Mouse (Mus musculus): ENCODE data around the gene Gm10337. TPM values are rescaled to one million over a fixed set of nuclear protein-coding genes. Genes with fewer than 3 reads are reported as not detected.

Gm10337 gene
- polyA plus RNA-seq, 1 experiment from 2014 or later, result not detected

GRCm38 (mm10) chr15:102470605-102471294 is 32.8 kb upstream of the Gm10337 start:
- H3K4me1 ChIP-seq (ENCODE audit: insufficient read depth), result peaks cover 10% of the 10 kb centered on the region; the same call in 1 of the 2 replicates
- peak overlapping the region; percentile 97 for H3K9ac ChIP-seq (replicated peaks)
- peaks cover 27% of the 10 kb centered on the region for H3K36me3 ChIP-seq (replicated peaks; ENCODE audit: insufficient read depth, low read length)
- no peaks in the 10 kb centered on the region for H3K9me3 ChIP-seq (ENCODE audit: low read length)
- no peaks in the 10 kb centered on the region for H3K27me3 ChIP-seq (ENCODE audit: insufficient read depth, low read length)
- H3K27ac ChIP-seq (ENCODE audit: low read depth), result peak overlapping the region; percentile 98
- WGBS (ENCODE audit: insufficient replicate concordance), result under 1% methylated on average over 43 of the region's 67 CpGs
- peak; percentile 88 for DNase-seq
- peak; percentile 76 for ATAC-seq
- TF ChIP-seq EP300 (IDR thresholded peaks at IDR 0.05; ENCODE audit: low read depth), result no peak
- peak; percentile 38; the same call in 1 of the 2 replicates for TF ChIP-seq CTCF (IDR thresholded peaks at IDR 0.05; ENCODE audit: low read depth)
- H3K4me2 ChIP-seq (ENCODE audit: low read depth, low read length), result peak overlapping the region; percentile 76
- peak overlapping the region; percentile 99 for H3K4me3 ChIP-seq (ENCODE audit: low read depth, low read length)

GRCm38 (mm10) chr15:102471295-102471645 is 32.3 kb upstream of the Gm10337 start:
- no peaks in the 10 kb centered on the region for H3K9me3 ChIP-seq (ENCODE audit: low read length)
- ATAC-seq (no peak), DNase-seq (no peak)
- peak overlapping the region; percentile 97 for H3K9ac ChIP-seq (replicated peaks)
- H3K4me1 ChIP-seq (ENCODE audit: insufficient read depth), result peaks cover 10% of the 10 kb centered on the region; the same call in 1 of the 2 replicates
- H3K36me3 ChIP-seq (replicated peaks; ENCODE audit: insufficient read depth, low read length), result peaks cover 32% of the 10 kb centered on the region
- peak overlapping the region; percentile 99 for H3K4me3 ChIP-seq (ENCODE audit: low read depth, low read length)
- no peak for TF ChIP-seq CTCF (IDR thresholded peaks at IDR 0.05; ENCODE audit: low read depth)
- no peak for TF ChIP-seq EP300 (IDR thresholded peaks at IDR 0.05; ENCODE audit: low read depth)
- WGBS (ENCODE audit: insufficient replicate concordance), result under 1% methylated on average over 10 of the region's 10 CpGs
- H3K4me2 ChIP-seq (ENCODE audit: low read depth, low read length), result peak overlapping the region; percentile 76
- no peaks in the 10 kb centered on the region for H3K27me3 ChIP-seq (ENCODE audit: insufficient read depth, low read length)
- peak overlapping the region; percentile 98 for H3K27ac ChIP-seq (ENCODE audit: low read depth)

- no peaks in the 10 kb centered on the region for H3K9me3 ChIP-seq (ENCODE audit: low read length)
- peaks cover 10% of the 10 kb centered on the region; the same call in 1 of the 2 replicates for H3K4me1 ChIP-seq (ENCODE audit: insufficient read depth)
- DNase-seq, result no peak
- H3K9ac ChIP-seq (replicated peaks), result peak overlapping the region; percentile 97
- peak overlapping the region; percentile 98 for H3K27ac ChIP-seq (ENCODE audit: low read depth)
- H3K36me3 ChIP-seq (replicated peaks; ENCODE audit: insufficient read depth, low read length), result peaks cover 37% of the 10 kb centered on the region
- ATAC-seq, result no peak
- H3K27me3 ChIP-seq (ENCODE audit: insufficient read depth, low read length), result no peaks in the 10 kb centered on the region
- TF ChIP-seq EP300 (IDR thresholded peaks at IDR 0.05; ENCODE audit: low read depth), result no peak
- no peak for TF ChIP-seq CTCF (IDR thresholded peaks at IDR 0.05; ENCODE audit: low read depth)
- peak overlapping the region; percentile 99 for H3K4me3 ChIP-seq (ENCODE audit: low read depth, low read length)
- H3K4me2 ChIP-seq (ENCODE audit: low read depth, low read length), result peak overlapping the region; percentile 76
Observed at GRCm38 (mm10) chr15:102471727-102472126, 31.8 kb upstream of the Gm10337 start.

GRCm38 (mm10) chr15:102473246-102473645 is 30.3 kb upstream of the Gm10337 start:
- ATAC-seq, result no peak
- H3K9ac ChIP-seq (replicated peaks), result 0 out of 2 replicates have a peak overlapping the region, but pooled peaks have one; percentile 17
- peaks cover 46% of the 10 kb centered on the region for H3K36me3 ChIP-seq (replicated peaks; ENCODE audit: insufficient read depth, low read length)
- 0 out of 2 replicates have a peak overlapping the region, but pooled peaks have one; percentile 4 for H3K27ac ChIP-seq (ENCODE audit: low read depth)
- TF ChIP-seq EP300 (IDR thresholded peaks at IDR 0.05; ENCODE audit: low read depth), result no peak
- no peak for TF ChIP-seq CTCF (IDR thresholded peaks at IDR 0.05; ENCODE audit: low read depth)
- DNase-seq, result no peak
- no peaks in the 10 kb centered on the region for H3K27me3 ChIP-seq (ENCODE audit: insufficient read depth, low read length)
- H3K9me3 ChIP-seq (ENCODE audit: low read length), result no peaks in the 10 kb centered on the region
- 0 out of 2 replicates have a peak overlapping the region, but pooled peaks have one; percentile 23 for H3K4me2 ChIP-seq (ENCODE audit: low read depth, low read length)
- 83% methylated on average over 2 of the region's 2 CpGs for WGBS (ENCODE audit: insufficient replicate concordance)
- peaks cover 10% of the 10 kb centered on the region; the same call in 1 of the 2 replicates for H3K4me1 ChIP-seq (ENCODE audit: insufficient read depth)
- H3K4me3 ChIP-seq (ENCODE audit: low read depth, low read length), result no peak overlapping the region

DNA sequence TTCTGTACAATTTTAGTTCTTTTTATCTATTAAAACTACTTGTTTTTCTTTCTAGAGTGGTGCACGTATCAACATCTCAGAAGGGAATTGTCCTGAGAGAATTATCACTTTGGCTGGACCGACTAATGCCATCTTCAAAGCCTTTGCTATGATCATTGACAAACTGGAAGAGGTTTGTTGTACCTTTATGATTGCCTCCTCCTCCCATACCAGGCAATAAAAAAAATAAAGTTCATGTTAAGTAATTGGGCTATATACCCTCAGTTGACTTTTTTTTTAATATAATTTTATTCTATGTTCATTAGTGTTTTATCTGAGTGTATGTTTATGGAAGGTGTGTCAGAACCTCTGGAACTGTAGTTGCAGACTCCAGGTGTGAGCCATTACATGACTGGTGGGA is 29.0 kb upstream of the Gm10337 start:
- no peak overlapping the region for H3K4me3 ChIP-seq (ENCODE audit: low read depth, low read length)
- DNase-seq (no peak), ATAC-seq (no peak)
- peaks cover 10% of the 10 kb centered on the region; the same call in 1 of the 2 replicates for H3K4me1 ChIP-seq (ENCODE audit: insufficient read depth)
- no peak overlapping the region for H3K9ac ChIP-seq (replicated peaks)
- no peak overlapping the region for H3K4me2 ChIP-seq (ENCODE audit: low read depth, low read length)
- no peaks in the 10 kb centered on the region for H3K27me3 ChIP-seq (ENCODE audit: insufficient read depth, low read length)
- H3K9me3 ChIP-seq (ENCODE audit: low read length), result no peaks in the 10 kb centered on the region
- TF ChIP-seq CTCF (IDR thresholded peaks at IDR 0.05; ENCODE audit: low read depth), result no peak
- TF ChIP-seq EP300 (IDR thresholded peaks at IDR 0.05; ENCODE audit: low read depth), result no peak
- H3K27ac ChIP-seq (ENCODE audit: low read depth), result no peak overlapping the region
- 82% methylated on average over 2 of the region's 2 CpGs for WGBS (ENCODE audit: insufficient replicate concordance)
- peaks cover 52% of the 10 kb centered on the region for H3K36me3 ChIP-seq (replicated peaks; ENCODE audit: insufficient read depth, low read length)

- peaks cover 85% of the 10 kb centered on the region for H3K36me3 ChIP-seq (replicated peaks; ENCODE audit: insufficient read depth, low read length)
- H3K4me2 ChIP-seq (ENCODE audit: low read depth, low read length), result no peak overlapping the region
- H3K27me3 ChIP-seq (ENCODE audit: insufficient read depth, low read length), result no peaks in the 10 kb centered on the region
- DNase-seq (no peak), ATAC-seq (no peak)
- H3K4me3 ChIP-seq (ENCODE audit: low read depth, low read length), result no peak overlapping the region
- H3K27ac ChIP-seq (ENCODE audit: low read depth), result no peak overlapping the region
- H3K4me1 ChIP-seq (ENCODE audit: insufficient read depth), result no peaks in the 10 kb centered on the region
- no peaks in the 10 kb centered on the region for H3K9me3 ChIP-seq (ENCODE audit: low read length)
- TF ChIP-seq EP300 (IDR thresholded peaks at IDR 0.05; ENCODE audit: low read depth) (no peak), CTCF (IDR thresholded peaks at IDR 0.05; ENCODE audit: low read depth) (no peak)
- H3K9ac ChIP-seq (replicated peaks), result no peak overlapping the region
- 93% methylated on average over 3 of the region's 3 CpGs for WGBS (ENCODE audit: insufficient replicate concordance)
Observed at GRCm38 (mm10) chr15:102483136-102483535, 20.4 kb upstream of the Gm10337 start.
